Mouse (Mus musculus) lung, postnatal 0 days (tissue): ENCODE data around the gene Uroc1.

Experiments
- CTCF ChIP-seq: IDR thresholded peaks from 2 replicates; pipeline ENCODE4 v1.5.1; 2016; ENCODE audit warnings: antibody characterized with exemption, mild to moderate bottlenecking
- EP300 ChIP-seq: IDR thresholded peaks from 2 replicates; pipeline ENCODE4 v1.6.1; 2016; ENCODE audit warnings: antibody characterized with exemption, mild to moderate bottlenecking, control low read depth

- TF ChIP-seq EP300 (no peak), CTCF (no peak)
Measured at GRCm38 (mm10) chr6:90315961-90316360, 17.1 kb upstream of the Uroc1 start.
